Mouse (Mus musculus): Measurements from ENCODE around the gene H2-DMb2.
A peak's percentile ranks its signal among the peaks of the same experiment; 100 is the strongest.

H2-DMb2 gene

GRCm38 (mm10) chr17:34179019-34179418 is 35.9 kb downstream of the H2-DMb2 start:
- DNase-seq (ENCODE audit: low spot score in 2 of 2), result no peak

- no peak for DNase-seq (ENCODE audit: low spot score in 2 of 2)
These were observed 37.1 kb downstream of the H2-DMb2 start for GRCm38 (mm10) chr17:34179913-34180859.

GRCm38 (mm10) chr17:34183564-34184219 is 40.6 kb downstream of the H2-DMb2 start:
- no peak for DNase-seq (ENCODE audit: low spot score in 2 of 2)

- no peak for DNase-seq (ENCODE audit: low spot score in 2 of 2)
These were observed 42.4 kb downstream of the H2-DMb2 start for GRCm38 (mm10) chr17:34185526-34185925.

GRCm38 (mm10) chr17:34186885-34187260 is 43.8 kb downstream of the H2-DMb2 start:
- no peak for DNase-seq (ENCODE audit: low spot score in 2 of 2)

- DNase-seq (ENCODE audit: low spot score in 2 of 2), result peak; percentile 98 to 99
These were observed 44.3 kb downstream of the H2-DMb2 start, which contains the start of the genes Tap1 and Psmb9 for GRCm38 (mm10) chr17:34187261-34187916. Gene Tap1 (plus strand): TSS chr17:34187553. Gene Psmb9 (minus strand): TSS chr17:34187764.

GRCm38 (mm10) chr17:34188010-34188409 is 44.9 kb downstream of the H2-DMb2 start:
- peak; percentile 38 to 45 for DNase-seq (ENCODE audit: low spot score in 2 of 2)

GRCm38 (mm10) chr17:34188986-34189385 is 45.9 kb downstream of the H2-DMb2 start:
- no peak for DNase-seq (ENCODE audit: low spot score in 2 of 2)

- peak; percentile 47 to 58 for DNase-seq (ENCODE audit: low spot score in 2 of 2)
These were observed 49.7 kb downstream of the H2-DMb2 start for GRCm38 (mm10) chr17:34192852-34193251.

- DNase-seq (ENCODE audit: low spot score in 2 of 2), result no peak
These were observed 50.4 kb downstream of the H2-DMb2 start for GRCm38 (mm10) chr17:34193468-34193867.

GRCm38 (mm10) chr17:34194723-34195122 is 51.6 kb downstream of the H2-DMb2 start:
- no peak for DNase-seq (ENCODE audit: low spot score in 2 of 2)

GRCm38 (mm10) chr17:34196491-34196890 is 53.4 kb downstream of the H2-DMb2 start:
- no peak for DNase-seq (ENCODE audit: low spot score in 2 of 2)

- DNase-seq (ENCODE audit: low spot score in 2 of 2), result peak; percentile 93 to 95
These were observed 54.1 kb downstream of the H2-DMb2 start, which contains the start of gene Psmb8 for GRCm38 (mm10) chr17:34196941-34197894. Gene Psmb8 (plus strand): TSS chr17:34197721.

- DNase-seq (ENCODE audit: low spot score in 2 of 2), result peak; percentile 36 to 61
These were observed 54.9 kb downstream of the H2-DMb2 start for GRCm38 (mm10) chr17:34197904-34198520.

- no peak for DNase-seq (ENCODE audit: low spot score in 2 of 2)
These were observed 55.4 kb downstream of the H2-DMb2 start for GRCm38 (mm10) chr17:34198521-34198912.

GRCm38 (mm10) chr17:34199050-34199619 is 56.0 kb downstream of the H2-DMb2 start:
- DNase-seq (ENCODE audit: low spot score in 2 of 2), result no peak

GRCm38 (mm10) chr17:34200047-34200446 is 56.9 kb downstream of the H2-DMb2 start:
- DNase-seq (ENCODE audit: low spot score in 2 of 2), result no peak

- DNase-seq (ENCODE audit: low spot score in 2 of 2), result no peak
These were observed 57.8 kb downstream of the H2-DMb2 start for GRCm38 (mm10) chr17:34200772-34201505.
